Mouse (Mus musculus) midbrain, embryonic 12.5 days (tissue): ENCODE results near the gene Osbpl6. TPM values are rescaled to one million over a fixed set of nuclear protein-coding genes. Genes with fewer than 3 reads are reported as not detected.

Experiments
- ATAC-seq: fragments of 200-750 bp; cut with Nextera tagmentation; 2 replicates; pipeline ENCODE4 v1.8.0; 2017; ENCODE audit warnings: low read depth, moderate TSS enrichment, moderate library complexity; ENCODE audit not compliant: low FRiP score
- H3K27ac ChIP-seq: fragments of 300-500 bp; sonication (generic); replicated peaks from 2 replicates; pipeline ENCODE4 v1.5.1; 2016; ENCODE audit warnings: mild to moderate bottlenecking
- H3K27me3 ChIP-seq: fragments of 300-500 bp; sonication (generic); 2 replicates; pipeline ENCODE4 v1.6.1; 2016; ENCODE audit warnings: mild to moderate bottlenecking
- H3K36me3 ChIP-seq: fragments of 300-500 bp; sonication (generic); 2 replicates; pipeline ENCODE4 v1.6.1; 2016
- H3K4me1 ChIP-seq: fragments of 300-500 bp; sonication (generic); 2 replicates; pipeline ENCODE4 v1.6.1; 2016
- H3K4me2 ChIP-seq: fragments of 300-500 bp; sonication (generic); replicated peaks from 2 replicates; pipeline ENCODE4 v1.6.1; 2016; ENCODE audit warnings: mild to moderate bottlenecking, moderate library complexity
- H3K4me3 ChIP-seq: fragments of 300-500 bp; sonication (generic); 2 replicates; pipeline ENCODE4 v1.5.1; 2016; ENCODE audit warnings: mild to moderate bottlenecking
- H3K9ac ChIP-seq: fragments of 300-500 bp; sonication (generic); replicated peaks from 2 replicates; pipeline ENCODE4 v1.6.1; 2016; ENCODE audit warnings: mild to moderate bottlenecking, moderate library complexity
- H3K9me3 ChIP-seq: fragments of 300-500 bp; sonication (generic); 2 replicates; pipeline ENCODE4 v1.6.1; 2016; ENCODE audit warnings: mild to moderate bottlenecking
- WGBS: fragments of 180-500 bp; shearing (Covaris S2); methylation state at CpG from one replicate; pipeline ENCODE4 v1.1.7; 2016; 5-methylcytosine and 5-hydroxymethylcytosine counted together
- polyA plus RNA-seq: library from polyadenylated mRNA; unstranded; fragments of >200 nt; fragmentation: Nextera tagmentation; extraction: Ambion mirVana; gene quantifications from 2 replicates; pipeline ENCODE4 v1.2.1, GENCODE M21; 2016

The Osbpl6 gene
- polyA plus RNA-seq, 1 experiment from 2014 or later, result 16.0 TPM

DNA sequence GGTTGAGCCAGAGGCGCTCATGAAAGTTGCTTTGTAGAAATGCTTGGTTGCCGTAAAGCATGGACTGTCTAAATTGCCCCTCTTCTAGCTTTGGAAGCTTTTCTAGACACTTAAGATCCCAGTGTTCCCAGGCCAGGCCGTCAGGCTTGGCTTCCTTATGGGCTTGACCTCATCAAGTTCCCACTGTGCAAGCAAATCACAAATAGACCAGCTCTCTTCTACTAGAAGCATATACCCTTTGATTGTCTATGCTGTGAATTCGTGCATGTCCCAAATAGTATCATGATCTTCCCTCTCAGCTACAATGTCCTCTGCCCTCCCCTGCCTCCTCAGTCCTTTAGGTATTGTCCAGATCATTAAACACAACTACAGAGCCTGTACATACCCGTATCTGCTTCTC is 23.5 kb downstream of the Osbpl6 start:
- no peak for ATAC-seq
- Histone ChIP-seq H3K4me1 (peaks cover 3% of the 10 kb centered on the region; the same call in 1 of the 2 replicates), H3K27me3 (peaks cover 5% of the 10 kb centered on the region), H3K9ac (no peak overlapping the region), H3K27ac (no peak overlapping the region), H3K36me3 (no peaks in the 10 kb centered on the region), H3K9me3 (no peaks in the 10 kb centered on the region), H3K4me2 (no peak overlapping the region), H3K4me3 (no peak overlapping the region)
- 83% methylated on average over 5 of the region's 5 CpGs for WGBS

DNA sequence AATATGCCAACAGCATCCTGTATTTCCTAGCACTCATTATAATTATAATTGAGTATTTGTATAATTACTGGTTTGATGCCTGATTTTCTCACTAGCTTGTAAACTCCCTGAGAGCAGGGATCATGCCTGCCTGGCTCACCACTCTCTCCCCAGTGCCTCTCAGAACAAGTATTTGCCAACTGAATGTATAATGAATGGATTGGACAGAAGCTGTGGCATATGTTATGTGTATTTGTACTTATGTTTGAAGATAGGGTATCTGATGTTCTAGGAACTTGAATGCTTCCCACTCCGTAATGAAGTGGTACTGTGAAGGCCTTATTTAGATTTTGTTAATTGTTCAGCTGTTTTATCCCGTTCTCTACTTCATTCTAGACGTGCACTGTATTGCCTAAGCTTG is 24.2 kb downstream of the Osbpl6 start:
- 85% methylated on average over 3 of the region's 3 CpGs for WGBS
- no peak overlapping the region for H3K9ac ChIP-seq
- no peak overlapping the region for H3K4me3 ChIP-seq
- H3K9me3 ChIP-seq, result no peaks in the 10 kb centered on the region
- H3K36me3 ChIP-seq, result no peaks in the 10 kb centered on the region
- ATAC-seq, result no peak
- no peaks in the 10 kb centered on the region; the same call in 1 of the 2 replicates for H3K27me3 ChIP-seq
- peaks cover 3% of the 10 kb centered on the region; the same call in 1 of the 2 replicates for H3K4me1 ChIP-seq
- no peak overlapping the region for H3K4me2 ChIP-seq
- H3K27ac ChIP-seq, result no peak overlapping the region

- WGBS, result 84% methylated on average over 7 of the region's 7 CpGs
- no peak for ATAC-seq
- Histone ChIP-seq H3K36me3 (no peaks in the 10 kb centered on the region), H3K27me3 (no peaks in the 10 kb centered on the region), H3K9me3 (no peaks in the 10 kb centered on the region), H3K4me2 (no peak overlapping the region), H3K9ac (no peak overlapping the region), H3K27ac (no peak overlapping the region), H3K4me3 (no peak overlapping the region), H3K4me1 (peaks cover 5% of the 10 kb centered on the region; the same call in 1 of the 2 replicates)
These were observed 27.9 kb downstream of the Osbpl6 start for GRCm38 (mm10) chr2:76434224-76434623.

GRCm38 (mm10) chr2:76435667-76436239 is 29.4 kb downstream of the Osbpl6 start:
- no peak overlapping the region for H3K27ac ChIP-seq
- H3K4me1 ChIP-seq, result peaks cover 13% of the 10 kb centered on the region
- no peaks in the 10 kb centered on the region for H3K27me3 ChIP-seq
- 89% methylated on average over 7 of the region's 7 CpGs for WGBS
- H3K4me2 ChIP-seq, result no peak overlapping the region
- H3K9me3 ChIP-seq, result no peaks in the 10 kb centered on the region
- ATAC-seq, result no peak
- no peak overlapping the region for H3K4me3 ChIP-seq
- no peaks in the 10 kb centered on the region for H3K36me3 ChIP-seq
- H3K9ac ChIP-seq, result no peak overlapping the region

DNA sequence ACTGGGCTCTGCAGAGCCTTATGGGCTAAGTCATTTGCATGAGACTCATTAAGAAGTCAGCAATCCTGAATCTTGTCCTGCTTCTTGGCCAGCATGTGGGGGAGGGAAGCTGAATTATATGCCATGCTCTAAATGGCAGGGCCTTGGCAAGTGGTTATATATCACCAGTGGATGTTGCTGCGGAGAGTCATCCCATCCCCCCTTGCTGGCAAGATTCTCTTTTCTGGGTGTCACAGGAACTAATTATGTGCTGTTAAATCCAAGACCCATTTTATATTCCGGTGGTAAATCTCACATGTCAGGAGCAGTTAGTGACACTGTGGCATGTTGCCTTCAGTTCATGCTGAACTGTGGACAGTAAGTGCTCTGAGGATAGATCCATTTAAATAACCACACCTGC is 31.1 kb downstream of the Osbpl6 start:
- 88% methylated on average over 2 of the region's 2 CpGs for WGBS
- ATAC-seq, result no peak

GRCm38 (mm10) chr2:76439540-76439939 is 33.2 kb downstream of the Osbpl6 start:
- Histone ChIP-seq H3K27ac (0 out of 2 replicates have a peak overlapping the region, but pooled peaks have one; percentile 39), H3K36me3 (no peaks in the 10 kb centered on the region), H3K4me3 (no peak overlapping the region), H3K27me3 (no peaks in the 10 kb centered on the region), H3K9ac (no peak overlapping the region), H3K4me1 (peaks cover 13% of the 10 kb centered on the region), H3K9me3 (no peaks in the 10 kb centered on the region), H3K4me2 (no peak overlapping the region)
- ATAC-seq, result peak; percentile 39; the same call in 1 of the 2 replicates
- 52% methylated on average over 2 of the region's 2 CpGs for WGBS

More for the DNA sequence above, 31.1 kb downstream of the Osbpl6 start:
- Histone ChIP-seq H3K4me2 (no peak overlapping the region), H3K4me3 (no peak overlapping the region), H3K9me3 (no peaks in the 10 kb centered on the region), H3K4me1 (peaks cover 13% of the 10 kb centered on the region), H3K27ac (no peak overlapping the region), H3K27me3 (no peaks in the 10 kb centered on the region), H3K9ac (no peak overlapping the region), H3K36me3 (no peaks in the 10 kb centered on the region)

DNA sequence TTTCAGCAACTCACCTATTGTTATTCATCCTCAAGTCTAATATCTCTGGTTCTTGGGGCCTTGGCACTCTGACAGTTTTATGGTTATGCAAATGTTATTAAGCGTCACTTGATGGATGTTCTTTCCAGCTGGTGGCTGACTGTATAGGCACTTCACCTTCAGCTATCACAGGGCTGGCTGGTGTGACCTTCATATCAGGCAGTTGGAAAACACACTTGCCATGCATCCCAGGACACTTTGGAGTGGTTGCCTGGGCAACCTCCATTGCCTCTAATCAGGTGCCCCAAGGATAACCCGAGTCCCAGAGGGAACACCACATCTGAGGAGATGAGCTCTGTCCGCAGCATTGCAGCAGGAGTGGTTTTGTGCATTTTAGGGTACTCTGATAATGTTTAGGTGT is 35.8 kb downstream of the Osbpl6 start:
- 46% methylated on average over 3 of the region's 3 CpGs for WGBS
- Histone ChIP-seq H3K4me1 (peaks cover 13% of the 10 kb centered on the region), H3K4me2 (no peak overlapping the region), H3K9me3 (no peaks in the 10 kb centered on the region), H3K36me3 (no peaks in the 10 kb centered on the region), H3K27ac (peak overlapping the region; percentile 54), H3K9ac (no peak overlapping the region), H3K27me3 (no peaks in the 10 kb centered on the region), H3K4me3 (no peak overlapping the region)
- ATAC-seq, result peak; percentile 57

GRCm38 (mm10) chr2:76449836-76450355 is 43.6 kb downstream of the Osbpl6 start:
- WGBS, result 88% methylated on average over 6 of the region's 6 CpGs
- Histone ChIP-seq H3K9me3 (no peaks in the 10 kb centered on the region), H3K9ac (no peak overlapping the region), H3K27me3 (no peaks in the 10 kb centered on the region), H3K4me2 (no peak overlapping the region), H3K4me3 (no peak overlapping the region), H3K4me1 (no peaks in the 10 kb centered on the region), H3K36me3 (no peaks in the 10 kb centered on the region), H3K27ac (no peak overlapping the region)
- no peak for ATAC-seq

DNA sequence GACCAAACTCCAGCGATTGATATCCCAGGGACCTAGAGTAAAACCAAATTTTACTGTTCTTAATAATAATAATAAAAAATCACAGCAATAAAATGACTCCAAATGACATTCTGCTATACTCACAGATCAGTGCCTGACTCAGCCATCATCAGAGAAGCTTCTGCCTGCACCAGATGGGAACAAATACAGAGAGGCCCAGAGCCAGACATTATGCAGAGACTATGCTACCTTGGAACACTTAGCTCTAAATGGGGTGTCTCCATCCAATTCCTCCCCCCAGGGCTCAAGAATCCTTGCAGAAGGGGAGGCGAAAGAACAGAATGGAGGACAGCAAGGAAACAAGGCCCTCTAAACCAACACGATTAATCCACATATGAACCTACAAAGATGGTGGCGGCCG is 60.4 kb downstream of the Osbpl6 start:
- no peak for ATAC-seq

GRCm38 (mm10) chr2:76468204-76468603 is 61.9 kb downstream of the Osbpl6 start:
- 80% methylated on average over 8 of the region's 8 CpGs for WGBS
- H3K4me1 ChIP-seq, result no peaks in the 10 kb centered on the region

More for the DNA sequence above, 60.4 kb downstream of the Osbpl6 start:
- Histone ChIP-seq H3K4me2 (no peak overlapping the region), H3K4me3 (no peak overlapping the region), H3K27me3 (no peaks in the 10 kb centered on the region), H3K9ac (no peak overlapping the region), H3K9me3 (no peaks in the 10 kb centered on the region), H3K36me3 (no peaks in the 10 kb centered on the region), H3K27ac (no peak overlapping the region), H3K4me1 (no peaks in the 10 kb centered on the region)
- 94% methylated on average over 5 of the region's 5 CpGs for WGBS

DNA sequence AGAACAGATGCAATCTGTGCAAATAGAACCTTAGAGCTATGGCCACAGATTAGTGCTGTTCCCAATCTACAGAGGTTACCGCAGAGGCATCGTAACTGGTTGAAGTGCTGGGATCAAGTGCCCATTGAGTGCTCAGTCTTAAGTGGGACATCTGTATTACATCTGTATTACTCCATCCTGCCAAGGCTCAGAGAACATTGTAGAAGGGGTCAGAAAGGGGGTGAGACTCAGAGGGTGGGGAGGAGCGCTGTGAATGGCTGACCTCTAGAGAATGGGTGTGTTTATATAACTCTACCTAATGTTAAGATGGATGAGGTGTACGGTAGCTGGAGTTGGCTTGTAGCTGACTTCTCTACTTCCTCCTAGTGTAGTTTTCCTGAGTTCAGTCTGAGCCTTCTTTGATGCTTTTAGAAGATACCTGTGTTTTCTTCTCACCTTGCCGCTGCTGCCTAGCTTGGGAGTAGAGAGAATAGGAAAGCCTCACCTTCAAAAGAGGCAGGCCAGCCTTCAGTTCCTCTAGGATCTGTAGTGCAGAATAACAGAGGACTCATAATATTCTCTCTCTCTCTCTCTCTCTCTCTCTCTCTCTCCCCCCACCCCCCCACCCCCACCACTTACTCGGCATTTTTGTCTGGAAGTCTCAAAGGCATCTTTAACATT is 62.9 kb downstream of the Osbpl6 start:
- no peak overlapping the region for H3K4me3 ChIP-seq
- no peaks in the 10 kb centered on the region for H3K4me1 ChIP-seq
- WGBS, result 80% methylated on average over 6 of the region's 6 CpGs
- no peaks in the 10 kb centered on the region for H3K36me3 ChIP-seq
- no peak overlapping the region for H3K4me2 ChIP-seq
- H3K27ac ChIP-seq, result no peak overlapping the region
- H3K27me3 ChIP-seq, result no peaks in the 10 kb centered on the region
- H3K9me3 ChIP-seq, result no peaks in the 10 kb centered on the region
- H3K9ac ChIP-seq, result no peak overlapping the region
- ATAC-seq, result no peak

More at GRCm38 (mm10) chr2:76468204-76468603, 61.9 kb downstream of the Osbpl6 start:
- no peak overlapping the region for H3K4me3 ChIP-seq
- no peak overlapping the region for H3K9ac ChIP-seq
- H3K9me3 ChIP-seq, result no peaks in the 10 kb centered on the region
- no peaks in the 10 kb centered on the region for H3K36me3 ChIP-seq
- no peaks in the 10 kb centered on the region for H3K27me3 ChIP-seq
- H3K27ac ChIP-seq, result no peak overlapping the region
- ATAC-seq, result no peak
- no peak overlapping the region for H3K4me2 ChIP-seq

DNA sequence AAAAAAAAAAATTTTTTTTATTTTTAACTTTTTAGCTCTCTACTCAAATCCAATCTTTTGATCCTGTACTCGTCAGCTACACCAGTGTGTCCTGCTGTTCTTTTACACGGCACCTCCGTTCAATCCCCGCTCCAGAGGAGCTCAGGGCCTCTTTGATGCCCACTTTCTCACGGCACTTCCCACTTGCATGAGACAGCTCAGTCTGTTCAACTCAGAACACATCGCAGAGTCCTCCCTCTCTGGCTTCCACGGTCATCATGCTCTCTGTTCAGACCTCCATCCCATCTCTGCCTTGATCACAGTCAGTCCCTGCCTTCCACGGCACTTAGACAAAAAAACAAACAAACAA is 63.4 kb downstream of the Osbpl6 start:
- WGBS, result 73% methylated on average over 8 of the region's 8 CpGs
- no peaks in the 10 kb centered on the region for H3K27me3 ChIP-seq
- H3K27ac ChIP-seq, result no peak overlapping the region
- H3K36me3 ChIP-seq, result no peaks in the 10 kb centered on the region
- H3K4me3 ChIP-seq, result no peak overlapping the region
- H3K4me1 ChIP-seq, result no peaks in the 10 kb centered on the region
- no peak overlapping the region for H3K9ac ChIP-seq
- H3K9me3 ChIP-seq, result no peaks in the 10 kb centered on the region
- no peak overlapping the region for H3K4me2 ChIP-seq
- ATAC-seq, result no peak
